Mouse (Mus musculus) ES-Bruce4 (cell line): Measurements from ENCODE around the gene Slc41a3. TPM values are rescaled to one million over a fixed set of nuclear protein-coding genes. Genes with fewer than 3 reads are reported as not detected.

Experiments
- H3K27ac ChIP-seq: 2 replicates; pipeline ENCODE4 v1.5.1; 2012; ENCODE audit warnings: low read length, inconsistent platforms; ENCODE audit not compliant: insufficient read depth
- H3K27me3 ChIP-seq: 2 replicates; pipeline ENCODE4 v1.6.1; 2012; ENCODE audit warnings: mild to moderate bottlenecking, low read length, inconsistent platforms; ENCODE audit not compliant: control insufficient read depth, poor library complexity, insufficient read depth, severe bottlenecking
- H3K36me3 ChIP-seq: 2 replicates; pipeline ENCODE4 v1.6.1; 2012; ENCODE audit warnings: inconsistent platforms, mild to moderate bottlenecking, low read length, moderate library complexity; ENCODE audit not compliant: control insufficient read depth, poor library complexity, insufficient read depth, severe bottlenecking
- H3K4me1 ChIP-seq: one replicate; pipeline ENCODE4 v1.8.1; 2011; ENCODE audit warnings: low read length; ENCODE audit not compliant: control insufficient read depth, insufficient read depth
- H3K4me3 ChIP-seq: 2 replicates; pipeline ENCODE4 v1.5.1; 2011; ENCODE audit warnings: low read depth, mild to moderate bottlenecking, low read length
- H3K9ac ChIP-seq: 2 replicates; pipeline ENCODE4 v1.6.1; 2012; ENCODE audit warnings: low read depth, mild to moderate bottlenecking, inconsistent platforms; ENCODE audit not compliant: poor library complexity, severe bottlenecking
- H3K9me3 ChIP-seq: replicated peaks from 2 replicates; pipeline ENCODE4 v1.6.1; 2012; ENCODE audit warnings: mild to moderate bottlenecking, low read length, inconsistent platforms; ENCODE audit not compliant: control insufficient read depth, poor library complexity, insufficient read depth, severe bottlenecking
- CTCF ChIP-seq: IDR thresholded peaks from one replicate; pipeline ENCODE4 v1.8.1; 2011; ENCODE audit warnings: low read depth, low read length
- EP300 ChIP-seq: IDR thresholded peaks from 2 replicates; pipeline ENCODE4 v1.6.1; 2011; ENCODE audit warnings: low read depth, low read length; ENCODE audit not compliant: insufficient read depth
- POLR2A ChIP-seq: IDR thresholded peaks from one replicate; pipeline ENCODE4 v1.8.1; 2011; ENCODE audit warnings: low read length; ENCODE audit not compliant: insufficient read depth
- polyA plus RNA-seq: library from polyadenylated mRNA; stranded (reverse); fragments of >200 nt; gene quantifications from 2 replicates; pipeline ENCODE4 v1.2.4, GENCODE M21; 2011; ENCODE audit warnings: low read depth; ENCODE audit not compliant: missing spikeins, insufficient read depth, insufficient read length

Slc41a3 gene
- polyA plus RNA-seq, 1 experiment = 1.8 TPM

- TF ChIP-seq POLR2A = no peak
- TF ChIP-seq CTCF = no peak
- TF ChIP-seq EP300 = no peak
- H3K27me3 ChIP-seq = no peaks in the 10 kb centered on the region
Observed at GRCm38 (mm10) chr6:90691935-90692334, 87.4 kb downstream of the Slc41a3 start.

DNA sequence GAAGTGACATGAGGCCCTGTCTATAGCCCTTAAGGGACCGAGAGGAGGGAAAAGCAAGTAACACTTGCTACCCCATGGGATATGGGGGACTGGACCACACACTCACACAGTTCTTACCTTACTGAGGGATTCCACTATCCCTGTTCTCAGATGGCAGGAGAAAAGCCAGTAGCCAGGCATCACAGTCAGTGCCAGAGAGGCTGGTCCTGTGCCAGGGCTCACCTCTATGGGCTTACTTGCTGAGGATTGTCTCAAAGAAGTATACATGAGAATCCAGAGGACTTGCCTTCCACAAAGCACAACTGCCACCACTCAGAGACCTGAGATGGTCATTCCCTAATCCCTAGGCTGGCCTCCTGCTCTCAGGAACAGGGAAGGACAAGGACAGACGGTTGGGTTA, 87.9 kb downstream of the Slc41a3 start:
- no peak overlapping the region for H3K4me3 ChIP-seq
- peaks cover 9% of the 10 kb centered on the region for H3K36me3 ChIP-seq
- TF ChIP-seq CTCF = no peak
- no peak for TF ChIP-seq EP300
- no peak for TF ChIP-seq POLR2A
- no peaks in the 10 kb centered on the region for H3K27me3 ChIP-seq
- H3K27ac ChIP-seq = no peak overlapping the region
- no peak overlapping the region for H3K9ac ChIP-seq
- H3K4me1 ChIP-seq = no peaks in the 10 kb centered on the region
- no peaks in the 10 kb centered on the region for H3K9me3 ChIP-seq

More at GRCm38 (mm10) chr6:90691935-90692334, 87.4 kb downstream of the Slc41a3 start:
- no peak overlapping the region for H3K9ac ChIP-seq
- peaks cover 9% of the 10 kb centered on the region for H3K36me3 ChIP-seq
- no peak overlapping the region for H3K27ac ChIP-seq
- no peak overlapping the region for H3K4me3 ChIP-seq
- no peaks in the 10 kb centered on the region for H3K9me3 ChIP-seq
- no peaks in the 10 kb centered on the region for H3K4me1 ChIP-seq

GRCm38 (mm10) chr6:90695754-90696153, 91.2 kb downstream of the Slc41a3 start:
- no peak overlapping the region for H3K4me3 ChIP-seq
- no peak overlapping the region for H3K9ac ChIP-seq
- no peaks in the 10 kb centered on the region for H3K4me1 ChIP-seq
- TF ChIP-seq POLR2A (no peak), EP300 (no peak), CTCF (no peak)
- no peaks in the 10 kb centered on the region for H3K9me3 ChIP-seq
- H3K36me3 ChIP-seq = no peaks in the 10 kb centered on the region
- H3K27ac ChIP-seq = no peak overlapping the region
- no peaks in the 10 kb centered on the region for H3K27me3 ChIP-seq

Other genes starting within 250 kb of the Slc41a3 start
- gene Zxdc, start 235.2 kb upstream of the Slc41a3 start, polyA plus RNA-seq = 11.7 and 13.3 TPM in 2 replicates
- 2.1 TPM in 1 of 2 replicates, not detected in the other for gene Cfap100, start 175.9 kb upstream of the Slc41a3 start, polyA plus RNA-seq
- 4.8 and 7.4 TPM in 2 replicates for gene Klf15, start 142.1 kb upstream of the Slc41a3 start, polyA plus RNA-seq
- 5.0 and 5.8 TPM in 2 replicates for gene Aldh1l1, start 118.3 kb upstream of the Slc41a3 start, polyA plus RNA-seq